Mouse (Mus musculus): ENCODE results near the gene Pax2.

The Pax2 gene

DNA sequence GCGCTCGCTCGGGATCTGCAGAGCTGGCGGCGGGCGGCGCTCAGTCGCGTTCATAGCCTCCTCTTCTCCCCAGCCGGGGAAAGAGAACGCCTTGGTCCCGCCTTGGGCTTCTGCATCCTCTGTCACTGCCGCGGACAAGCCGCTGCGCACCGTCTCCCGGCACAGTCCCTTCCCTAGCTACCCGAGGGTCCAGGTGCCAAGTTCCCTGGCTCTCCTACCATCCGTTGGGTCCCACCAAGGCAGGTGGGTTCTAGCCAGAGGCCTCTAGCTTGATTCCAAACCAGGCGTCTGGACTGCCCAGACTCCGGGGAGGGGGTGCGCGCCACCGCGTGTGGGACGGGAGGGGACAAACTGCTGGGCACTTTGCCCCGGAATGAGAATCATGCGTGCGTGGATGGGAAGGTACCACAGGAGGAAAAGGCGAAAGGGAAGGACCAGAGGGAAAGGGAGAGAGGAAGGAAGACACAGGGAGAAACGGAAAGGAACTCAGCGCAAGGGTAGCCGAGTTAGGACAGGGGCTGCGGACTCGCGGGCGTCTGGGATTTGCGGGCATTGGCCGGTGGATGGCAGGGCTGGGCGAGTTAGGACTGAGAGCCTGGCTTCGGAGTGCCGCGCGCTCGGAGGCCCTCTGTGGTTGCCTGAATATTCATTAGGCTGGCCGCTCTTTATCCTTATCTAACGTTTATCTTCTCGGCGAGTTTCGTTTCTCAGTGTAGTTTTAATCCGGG lies at the start of gene Pax2:
TSS of gene Pax2 (plus strand) at position 353 of the 728 bp plus-strand sequence.
- in situ Hi-C loops (cut with MboI, MseI), result loop anchor here (25.0 kb wide), 1 partner anchor 169 kb away; no protein-coding TSS in a partner anchor

- in situ Hi-C loops (cut with MboI, MseI), result no loop called here
These were observed 47.0 kb upstream of the Pax2 start for GRCm38 (mm10) chr19:44708885-44709284.

- in situ Hi-C loops (cut with MboI, MseI), result no loop called here
These were observed 38.9 kb upstream of the Pax2 start for GRCm38 (mm10) chr19:44716731-44717600.

DNA sequence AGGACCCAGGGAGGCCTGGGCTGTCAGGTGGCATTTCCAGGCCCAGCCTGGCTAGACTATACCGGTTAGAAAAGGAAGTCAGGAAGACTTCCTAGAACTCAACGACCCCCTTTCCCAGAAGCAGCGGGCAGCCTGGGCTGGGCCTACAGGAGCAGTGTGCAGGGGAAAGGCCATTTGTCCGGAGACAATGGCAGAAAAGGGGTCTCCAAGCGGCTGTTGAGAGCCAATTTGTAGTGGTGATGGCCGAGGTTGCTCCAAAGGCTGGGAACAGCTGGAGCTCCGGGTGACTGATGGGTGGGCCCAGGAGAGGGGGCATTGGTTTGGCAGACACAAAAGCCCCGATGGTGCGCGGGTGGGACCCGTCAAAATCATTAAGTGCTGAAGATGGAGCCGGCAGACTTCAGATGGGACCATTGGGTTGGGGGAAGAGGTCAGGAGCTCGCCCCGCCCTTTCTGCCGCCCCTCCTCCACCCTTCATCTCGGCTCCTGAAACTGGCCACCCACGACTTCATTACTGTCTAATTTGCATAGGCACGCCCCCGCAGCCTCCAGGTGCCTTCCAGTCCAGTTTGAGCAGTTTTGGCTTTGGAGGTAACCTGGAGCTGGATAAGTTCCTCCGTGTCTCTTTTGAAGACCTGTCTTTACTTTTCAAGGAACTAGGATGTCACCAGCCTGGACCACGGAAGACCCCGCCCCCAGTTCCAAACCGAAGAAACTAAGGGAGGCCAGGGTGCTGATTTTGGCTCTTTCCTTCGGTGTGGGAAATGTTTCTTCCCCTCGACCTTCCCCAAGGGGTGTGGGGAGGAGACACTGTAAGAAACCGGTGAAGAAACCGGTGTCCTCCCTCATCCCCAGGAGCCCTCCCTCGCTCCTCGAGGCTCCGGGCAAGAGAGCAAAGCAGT lies 36.3 kb upstream of the Pax2 start:
- in situ Hi-C loops (cut with MboI, MseI), result no loop called here

DNA sequence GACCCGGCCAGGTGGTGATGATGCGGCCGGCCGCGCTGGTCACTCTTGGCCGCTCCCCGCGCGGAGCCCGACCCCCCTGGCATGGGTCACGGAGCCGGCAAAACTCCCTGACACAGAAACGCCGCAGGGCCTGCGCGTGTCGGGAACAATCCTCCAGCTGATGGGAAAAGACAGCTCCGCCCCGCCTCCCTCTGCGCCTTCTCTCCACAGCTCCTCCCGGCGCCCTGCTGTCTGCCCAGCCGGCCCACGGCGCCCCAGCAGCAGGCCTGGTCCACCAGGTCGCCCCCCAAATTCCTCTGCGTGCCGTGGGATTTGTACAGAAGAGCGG lies 35.7 kb upstream of the Pax2 start:
- in situ Hi-C loops (cut with MboI, MseI), result no loop called here

DNA sequence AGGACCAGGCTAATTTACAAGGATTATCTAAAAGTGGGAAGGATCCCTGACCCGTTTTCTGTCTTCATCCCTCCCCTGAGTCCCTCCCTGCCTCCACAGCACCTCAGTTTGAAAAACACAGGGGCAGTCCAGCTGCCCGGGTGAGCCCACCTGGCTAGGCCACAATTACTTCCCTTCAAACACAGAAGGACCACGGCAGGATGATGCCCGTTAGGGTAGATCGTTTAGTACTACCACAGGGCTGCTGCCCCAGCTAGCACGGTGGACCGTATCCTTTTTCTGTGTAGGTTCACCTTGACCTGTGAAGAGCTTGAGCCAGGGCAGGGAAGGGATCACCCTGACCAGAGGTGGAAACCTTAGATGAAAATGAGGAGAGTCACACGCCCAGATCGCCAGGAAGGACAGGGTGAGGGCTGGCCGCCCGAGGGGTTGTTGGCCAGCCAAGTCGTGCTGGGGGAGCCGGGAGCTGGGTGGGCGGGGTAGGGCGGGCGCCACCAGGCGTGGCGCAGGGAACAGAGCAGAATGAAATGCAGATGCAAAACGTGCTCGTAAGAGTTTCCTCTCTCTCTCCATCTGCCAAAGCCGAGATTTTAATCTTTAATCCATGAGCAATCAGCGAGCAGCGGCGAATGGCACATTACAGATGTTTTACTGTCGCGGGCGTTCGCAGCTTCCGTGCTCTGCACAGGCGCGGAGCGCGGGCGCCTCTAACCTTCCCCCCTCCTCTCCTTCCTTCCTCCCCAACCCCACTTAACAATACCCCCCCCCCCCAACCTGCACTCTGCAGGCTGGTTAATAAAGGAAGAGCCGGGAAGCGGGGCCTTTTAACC lies 32.0 kb upstream of the Pax2 start:
- in situ Hi-C loops (cut with MboI, MseI), result no loop called here

GRCm38 (mm10) chr19:44725951-44726791 lies 29.7 kb upstream of the Pax2 start:
- in situ Hi-C loops (cut with MboI, MseI), result no loop called here

DNA sequence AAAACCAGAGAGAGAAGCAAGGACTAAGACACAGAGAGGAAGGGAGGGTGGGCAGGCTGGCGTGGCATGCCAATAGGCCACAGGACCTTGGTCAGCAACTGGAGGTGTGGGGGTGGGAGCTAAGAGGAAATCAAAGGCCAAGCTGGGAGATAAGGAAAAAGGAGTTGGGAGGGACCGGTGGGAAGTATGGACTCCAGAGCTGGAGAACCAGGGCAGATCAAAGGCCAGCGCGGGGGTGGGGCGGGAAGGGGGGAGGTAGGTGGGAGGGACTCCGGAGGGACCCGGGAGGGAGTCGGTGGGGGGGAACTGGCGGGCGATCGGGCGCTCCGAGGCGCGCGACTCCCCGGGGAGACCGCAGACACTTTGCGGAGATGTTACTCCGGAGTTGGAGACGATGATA lies 21.7 kb upstream of the Pax2 start:
- in situ Hi-C loops (cut with MboI, MseI), result no loop called here

- in situ Hi-C loops (cut with MboI, MseI), result no loop called here
These were observed 21.2 kb upstream of the Pax2 start for GRCm38 (mm10) chr19:44734682-44735081.

DNA sequence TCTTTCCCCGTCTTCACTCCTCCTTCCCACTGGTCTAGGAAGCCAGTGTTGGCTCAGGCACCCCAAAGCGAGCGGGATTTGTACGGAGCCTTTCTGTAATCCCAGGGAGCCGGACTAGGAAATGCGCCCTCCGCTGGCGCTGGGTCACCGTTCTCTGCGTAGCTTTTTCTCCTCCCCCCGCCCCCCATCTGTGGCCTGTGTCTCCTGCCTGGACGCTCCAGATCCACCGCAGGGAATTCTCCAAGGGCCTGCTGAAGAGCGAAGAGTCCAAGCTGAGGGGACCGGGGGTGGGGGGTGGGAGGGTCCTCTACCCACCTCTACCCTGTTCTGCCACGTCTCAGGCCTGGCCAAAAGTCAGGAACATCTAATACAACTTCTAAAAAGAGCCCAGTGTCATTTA lies 15.5 kb upstream of the Pax2 start:
- in situ Hi-C loops (cut with MboI, MseI), result no loop called here

GRCm38 (mm10) chr19:44741091-44741763 lies 14.6 kb upstream of the Pax2 start:
- in situ Hi-C loops (cut with MboI, MseI), result no loop called here

- in situ Hi-C loops (cut with MboI, MseI), result no loop called here
These were observed 14.1 kb upstream of the Pax2 start for GRCm38 (mm10) chr19:44741764-44742127.

DNA sequence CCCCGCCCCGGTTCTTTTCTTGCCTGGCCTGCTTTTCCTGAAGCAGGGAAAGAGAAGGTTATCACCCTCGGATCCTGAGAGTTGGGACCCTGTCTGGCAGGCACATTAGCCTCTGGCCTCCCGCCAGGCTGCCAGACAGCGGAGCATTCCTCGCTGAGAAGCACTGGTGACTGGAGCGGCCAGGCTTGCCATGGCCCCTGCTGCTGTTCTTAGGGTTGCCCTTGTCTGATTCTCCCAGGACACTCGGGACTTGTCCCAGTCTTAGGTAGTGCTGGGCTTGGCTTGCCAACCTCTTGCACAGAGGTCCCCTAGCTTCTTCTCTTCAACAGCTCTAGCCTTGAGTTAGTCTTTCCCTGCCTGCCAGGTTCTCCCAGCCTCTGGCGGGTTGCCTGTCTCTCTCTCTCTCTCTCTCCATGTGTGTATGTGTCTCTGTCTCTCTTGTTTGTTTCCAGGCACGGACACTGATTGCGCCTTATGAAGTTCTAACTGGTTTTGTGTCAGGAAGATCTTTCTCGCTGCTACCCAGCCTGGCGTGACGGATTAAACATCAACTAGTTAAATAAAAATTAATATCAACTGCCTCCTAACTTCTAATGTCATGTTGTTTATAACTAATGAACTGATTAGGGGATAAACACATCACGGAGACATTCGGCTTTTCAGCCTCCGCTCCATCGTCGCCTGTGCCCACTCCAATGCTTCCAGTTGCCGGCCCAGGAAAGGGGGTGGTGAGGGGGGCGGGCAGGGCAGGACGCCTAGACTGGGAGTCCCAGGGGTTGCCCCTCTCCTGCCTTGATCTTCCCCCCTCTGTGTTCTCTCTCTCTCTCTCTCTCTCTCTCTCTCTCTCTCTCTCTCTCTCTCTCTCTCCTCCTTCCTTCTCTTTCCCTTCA lies 13.5 kb upstream of the Pax2 start:
- in situ Hi-C loops (cut with MboI, MseI), result no loop called here

DNA sequence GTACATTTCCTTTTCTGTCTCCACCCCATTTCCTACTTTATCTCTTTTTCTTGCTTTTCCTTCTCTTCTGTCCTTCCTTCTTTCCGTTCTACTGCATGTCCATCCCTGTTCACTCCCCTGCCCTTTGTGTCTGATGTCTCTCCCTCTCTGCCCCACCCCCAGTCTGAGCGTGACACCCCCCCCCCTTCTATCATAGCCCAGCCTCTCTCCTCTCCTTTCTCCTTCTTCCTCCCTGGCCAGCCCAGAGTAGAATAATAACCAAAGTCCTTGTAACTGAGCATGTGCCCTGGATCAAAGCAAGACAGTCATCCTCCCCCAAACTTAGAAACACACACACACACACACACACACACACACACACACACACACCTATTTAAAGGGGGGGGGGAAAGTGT lies 12.8 kb upstream of the Pax2 start:
- in situ Hi-C loops (cut with MboI, MseI), result no loop called here

DNA sequence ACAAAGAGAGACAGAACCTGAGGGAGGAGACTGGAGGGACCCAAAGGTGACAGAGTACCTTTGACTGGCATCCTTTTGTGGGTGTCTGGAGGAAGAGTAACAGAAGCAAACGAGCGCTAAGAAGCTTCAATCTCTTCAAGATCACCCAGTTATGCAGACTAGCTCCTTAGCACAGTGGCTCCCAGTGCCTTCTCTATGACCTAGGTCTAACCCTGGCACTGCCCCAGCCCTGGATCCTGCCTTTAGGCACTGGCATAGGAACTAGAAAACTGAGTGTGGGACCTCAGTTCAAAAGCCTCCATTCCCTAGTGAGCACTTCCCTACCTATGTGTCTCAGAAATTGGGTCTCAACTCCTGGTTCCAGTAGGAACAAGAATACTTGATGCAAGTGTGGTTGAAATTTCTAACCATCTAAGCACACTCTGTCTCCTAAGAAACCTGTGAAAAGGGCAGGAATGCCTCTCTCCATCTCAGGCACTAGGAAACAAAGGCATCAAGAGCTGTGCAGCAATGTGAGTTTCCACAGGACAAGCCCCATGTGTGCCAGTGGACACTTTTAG lies 11.8 kb upstream of the Pax2 start:
- in situ Hi-C loops (cut with MboI, MseI), result no loop called here

DNA sequence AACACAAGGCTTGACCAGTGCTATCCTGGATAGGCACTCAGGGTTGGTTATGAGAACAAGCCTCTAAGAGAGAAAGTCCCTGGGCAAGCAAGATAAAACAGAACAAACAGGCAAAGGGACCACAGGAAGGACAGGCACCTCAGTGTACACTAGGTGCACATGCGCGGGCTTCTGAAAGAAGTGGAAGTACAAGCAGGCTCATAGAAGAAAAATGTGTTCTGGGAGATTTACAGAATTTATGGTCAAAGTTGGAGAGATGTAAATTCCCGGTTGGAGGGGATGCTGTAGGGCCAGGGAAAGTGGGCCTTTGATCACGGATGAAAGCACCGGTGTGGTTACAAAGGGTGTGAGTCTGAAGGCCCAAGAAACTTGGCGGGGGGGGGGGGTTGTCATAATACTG lies 10.1 kb upstream of the Pax2 start:
- in situ Hi-C loops (cut with MboI, MseI), result no loop called here

DNA sequence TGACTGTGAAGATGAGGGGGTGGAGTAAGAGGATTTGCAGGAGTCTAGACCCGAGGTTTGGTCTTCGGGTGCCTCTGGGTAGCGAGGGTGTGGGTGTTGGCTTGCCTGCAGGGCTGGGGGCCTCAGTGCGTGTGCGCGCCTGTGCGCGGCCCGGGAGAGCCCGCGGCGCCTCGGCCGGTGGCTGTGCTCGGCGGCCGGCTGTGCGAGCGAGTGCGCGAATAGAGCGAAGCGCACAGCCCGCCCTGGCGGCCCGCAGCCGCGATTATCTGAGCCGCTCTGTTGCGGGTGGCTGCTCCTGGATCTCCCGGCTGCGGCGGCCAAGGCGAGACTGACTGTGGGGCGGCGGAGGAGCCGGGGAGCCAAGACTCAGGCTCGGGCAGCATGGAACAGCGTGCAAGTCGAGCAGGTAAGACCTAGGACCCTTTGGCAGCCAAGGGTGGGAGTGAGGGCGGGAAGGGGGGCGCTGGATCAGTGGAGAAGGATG lies 9.3 kb upstream of the Pax2 start:
- in situ Hi-C loops (cut with MboI, MseI), result no loop called here

DNA sequence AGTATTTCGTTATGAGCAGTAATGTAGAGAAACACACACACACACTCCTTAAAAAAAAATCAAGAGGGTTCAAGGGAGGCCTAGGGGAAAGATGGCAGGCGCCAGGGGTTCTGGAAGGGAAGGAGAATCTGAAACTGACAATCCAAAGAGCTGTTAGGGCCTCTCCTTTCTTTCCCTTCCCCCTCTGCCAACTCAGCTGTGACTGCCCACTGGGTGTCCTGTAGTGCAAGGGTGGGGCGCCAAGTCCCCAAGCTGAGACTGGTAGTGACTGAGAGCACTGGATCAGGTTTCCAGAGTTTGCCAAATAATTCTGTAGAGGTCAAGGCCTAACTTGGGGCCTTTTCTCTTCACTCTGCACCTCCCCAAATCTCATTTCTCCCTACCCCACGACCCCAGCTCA lies 8.4 kb upstream of the Pax2 start:
- in situ Hi-C loops (cut with MboI, MseI), result no loop called here

Measured in T-helper 1 cell (primary cell).